Mouse (Mus musculus) liver, embryonic 12.5 days (tissue): ENCODE data around the gene Tmem233. TPM values are rescaled to one million over a fixed set of nuclear protein-coding genes. Genes with fewer than 3 reads are reported as not detected.

Source experiments
- ATAC-seq: fragments of 200-750 bp; cut with Nextera tagmentation; 2 replicates; pipeline ENCODE4 v1.8.0; 2017; ENCODE audit warnings: moderate number of reproducible peaks, mild to moderate bottlenecking, moderate library complexity
- H3K27ac ChIP-seq: fragments of 300-500 bp; sonication (generic); 2 replicates; pipeline ENCODE4 v1.5.1; 2016; ENCODE audit warnings: mild to moderate bottlenecking
- H3K27me3 ChIP-seq: fragments of 300-500 bp; sonication (generic); replicated peaks from 2 replicates; pipeline ENCODE4 v1.6.1; 2016; ENCODE audit warnings: mild to moderate bottlenecking, moderate library complexity
- H3K36me3 ChIP-seq: fragments of 300-500 bp; sonication (generic); 2 replicates; pipeline ENCODE4 v1.6.1; 2016; ENCODE audit warnings: mild to moderate bottlenecking, moderate library complexity
- H3K4me1 ChIP-seq: fragments of 300-500 bp; sonication (generic); 2 replicates; pipeline ENCODE4 v1.6.1; 2016
- H3K4me2 ChIP-seq: fragments of 300-500 bp; sonication (generic); 2 replicates; pipeline ENCODE4 v1.6.1; 2016; ENCODE audit warnings: mild to moderate bottlenecking, moderate library complexity
- H3K4me3 ChIP-seq: fragments of 300-500 bp; sonication (generic); 2 replicates; pipeline ENCODE4 v1.5.1; 2016; ENCODE audit warnings: mild to moderate bottlenecking, moderate library complexity
- H3K9ac ChIP-seq: fragments of 300-500 bp; sonication (generic); 2 replicates; pipeline ENCODE4 v1.6.1; 2016; ENCODE audit warnings: mild to moderate bottlenecking, moderate library complexity
- H3K9me3 ChIP-seq: fragments of 300-500 bp; sonication (generic); replicated peaks from 2 replicates; pipeline ENCODE4 v1.6.1; 2016; ENCODE audit warnings: mild to moderate bottlenecking, moderate library complexity
- WGBS: fragments of 180-500 bp; shearing (Covaris S2); methylation state at CpG from one replicate; pipeline ENCODE4 v1.1.7; 2016; ENCODE audit not compliant: insufficient replicate concordance; 5-methylcytosine and 5-hydroxymethylcytosine counted together
- polyA plus RNA-seq: library from polyadenylated mRNA; unstranded; fragments of >200 nt; fragmentation: Nextera tagmentation; extraction: Ambion mirVana; gene quantifications from 2 replicates; pipeline ENCODE4 v1.2.1, GENCODE M21; 2016

Gene Tmem233
- not detected in 2 replicates for polyA plus RNA-seq

GRCm38 (mm10) chr5:116083081-116083480, at the start of gene Tmem233:
Gene Tmem233 (minus strand): TSS chr5:116083244.
- no peaks in the 10 kb centered on the region for H3K4me1 ChIP-seq
- H3K27ac ChIP-seq, result no peak within 1 kb of the TSS
- H3K36me3 ChIP-seq, result no peaks in the 10 kb centered on the region
- H3K4me3 ChIP-seq, result no peak within 1 kb of the TSS
- no peak for ATAC-seq
- no peaks in the 10 kb centered on the region for H3K9me3 ChIP-seq
- H3K4me2 ChIP-seq, result no peak within 1 kb of the TSS
- H3K27me3 ChIP-seq, result peaks cover 33% of the 10 kb centered on the region
- no peak within 1 kb of the TSS for H3K9ac ChIP-seq
- WGBS, result 20% methylated on average over 17 of the region's 17 CpGs

- no peaks in the 10 kb centered on the region for H3K9me3 ChIP-seq
- H3K9ac ChIP-seq, result no peak overlapping the region
- H3K4me2 ChIP-seq, result no peak overlapping the region
- no peak overlapping the region for H3K4me3 ChIP-seq
- no peak overlapping the region for H3K27ac ChIP-seq
- H3K27me3 ChIP-seq, result no peaks in the 10 kb centered on the region; the same call in 1 of the 2 replicates
- no peaks in the 10 kb centered on the region for H3K4me1 ChIP-seq
- no peaks in the 10 kb centered on the region for H3K36me3 ChIP-seq
- 7% methylated on average over 11 of the region's 11 CpGs for WGBS
- ATAC-seq, result no peak
Observed at GRCm38 (mm10) chr5:116123344-116123743, 40.3 kb upstream of the Tmem233 start.

GRCm38 (mm10) chr5:116116567-116116966, 33.5 kb upstream of the Tmem233 start:
- Histone ChIP-seq H3K4me1 (no peaks in the 10 kb centered on the region), H3K27me3 (no peaks in the 10 kb centered on the region), H3K9ac (no peak overlapping the region), H3K36me3 (no peaks in the 10 kb centered on the region), H3K27ac (no peak overlapping the region), H3K9me3 (no peaks in the 10 kb centered on the region), H3K4me3 (no peak overlapping the region), H3K4me2 (no peak overlapping the region)
- no peak for ATAC-seq
- WGBS, result 24% methylated on average over 9 of the region's 9 CpGs

- Histone ChIP-seq H3K4me3 (no peak overlapping the region), H3K36me3 (no peaks in the 10 kb centered on the region), H3K27me3 (no peaks in the 10 kb centered on the region), H3K9ac (no peak overlapping the region), H3K27ac (no peak overlapping the region), H3K4me2 (no peak overlapping the region), H3K4me1 (no peaks in the 10 kb centered on the region), H3K9me3 (no peaks in the 10 kb centered on the region)
- 42% methylated on average over 4 of the region's 4 CpGs for WGBS
- no peak for ATAC-seq
Observed at GRCm38 (mm10) chr5:116116110-116116509, 33.1 kb upstream of the Tmem233 start.

GRCm38 (mm10) chr5:116115071-116115834, 32.2 kb upstream of the Tmem233 start:
- no peak overlapping the region for H3K4me3 ChIP-seq
- no peaks in the 10 kb centered on the region for H3K9me3 ChIP-seq
- ATAC-seq, result no peak
- H3K27ac ChIP-seq, result no peak overlapping the region
- H3K4me1 ChIP-seq, result no peaks in the 10 kb centered on the region
- WGBS, result 68% methylated on average over 14 of the region's 14 CpGs
- H3K27me3 ChIP-seq, result no peaks in the 10 kb centered on the region
- H3K4me2 ChIP-seq, result no peak overlapping the region
- H3K36me3 ChIP-seq, result no peaks in the 10 kb centered on the region
- no peak overlapping the region for H3K9ac ChIP-seq

GRCm38 (mm10) chr5:116108651-116109050, 25.6 kb upstream of the Tmem233 start:
- H3K36me3 ChIP-seq, result no peaks in the 10 kb centered on the region
- 75% methylated on average over 10 of the region's 10 CpGs for WGBS
- H3K4me3 ChIP-seq, result no peak overlapping the region
- H3K27me3 ChIP-seq, result no peaks in the 10 kb centered on the region
- ATAC-seq, result no peak
- no peaks in the 10 kb centered on the region for H3K9me3 ChIP-seq
- H3K9ac ChIP-seq, result no peak overlapping the region
- no peaks in the 10 kb centered on the region for H3K4me1 ChIP-seq
- H3K4me2 ChIP-seq, result no peak overlapping the region
- no peak overlapping the region for H3K27ac ChIP-seq

GRCm38 (mm10) chr5:116084231-116084630, 1.2 kb upstream of the Tmem233 start:
- 67% methylated on average over 6 of the region's 6 CpGs for whole genome bisulfite sequencing
- Histone ChIP-seq H3K9me3 (no peaks in the 10 kb centered on the region), H3K27me3 (peaks cover 33% of the 10 kb centered on the region), H3K4me2 (no peak overlapping the region), H3K9ac (no peak overlapping the region), H3K36me3 (no peaks in the 10 kb centered on the region), H3K4me1 (no peaks in the 10 kb centered on the region), H3K27ac (no peak overlapping the region), H3K4me3 (no peak overlapping the region)
- no peak for ATAC-seq

GRCm38 (mm10) chr5:116082241-116082900, 673 bp downstream of the Tmem233 start:
- ATAC-seq, result no peak
- H3K27me3 ChIP-seq, result peaks cover 33% of the 10 kb centered on the region
- WGBS, result 36% methylated on average over 17 of the region's 17 CpGs

GRCm38 (mm10) chr5:116081616-116082015, 1.4 kb downstream of the Tmem233 start:
- Histone ChIP-seq H3K4me3 (no peak overlapping the region), H3K27ac (no peak overlapping the region), H3K27me3 (peaks cover 33% of the 10 kb centered on the region), H3K9ac (no peak overlapping the region), H3K4me1 (no peaks in the 10 kb centered on the region), H3K4me2 (no peak overlapping the region), H3K36me3 (no peaks in the 10 kb centered on the region), H3K9me3 (no peaks in the 10 kb centered on the region)
- WGBS, result 62% methylated on average over 7 of the region's 7 CpGs
- no peak for ATAC-seq

More at GRCm38 (mm10) chr5:116082241-116082900, 673 bp downstream of the Tmem233 start:
- Histone ChIP-seq H3K4me1 (no peaks in the 10 kb centered on the region), H3K9ac (no peak overlapping the region), H3K36me3 (no peaks in the 10 kb centered on the region), H3K4me3 (no peak overlapping the region), H3K4me2 (no peak overlapping the region), H3K27ac (no peak overlapping the region), H3K9me3 (no peaks in the 10 kb centered on the region)

- Histone ChIP-seq H3K36me3 (no peaks in the 10 kb centered on the region), H3K27ac (no peak overlapping the region), H3K4me1 (no peaks in the 10 kb centered on the region), H3K9ac (no peak overlapping the region), H3K4me3 (no peak overlapping the region), H3K9me3 (no peaks in the 10 kb centered on the region), H3K4me2 (no peak overlapping the region), H3K27me3 (peaks cover 33% of the 10 kb centered on the region)
- no peak for ATAC-seq
- WGBS, result 23% methylated on average over 6 of the region's 6 CpGs
Observed at GRCm38 (mm10) chr5:116080736-116081135, 2.3 kb downstream of the Tmem233 start.

GRCm38 (mm10) chr5:116069618-116070017, 13.4 kb downstream of the Tmem233 start:
- no peaks in the 10 kb centered on the region for H3K9me3 ChIP-seq
- H3K4me1 ChIP-seq, result no peaks in the 10 kb centered on the region
- WGBS, result 84% methylated on average over 4 of the region's 4 CpGs
- no peak overlapping the region for H3K4me3 ChIP-seq
- H3K27me3 ChIP-seq, result no peaks in the 10 kb centered on the region
- H3K27ac ChIP-seq, result no peak overlapping the region
- no peaks in the 10 kb centered on the region for H3K36me3 ChIP-seq
- no peak overlapping the region for H3K9ac ChIP-seq
- no peak overlapping the region for H3K4me2 ChIP-seq
- ATAC-seq, result no peak

GRCm38 (mm10) chr5:116052826-116053225, 30.2 kb downstream of the Tmem233 start:
- Histone ChIP-seq H3K9me3 (no peaks in the 10 kb centered on the region), H3K9ac (no peak overlapping the region), H3K4me2 (no peak overlapping the region), H3K27me3 (no peaks in the 10 kb centered on the region; the same call in 1 of the 2 replicates), H3K27ac (no peak overlapping the region), H3K4me3 (no peak overlapping the region), H3K4me1 (no peaks in the 10 kb centered on the region), H3K36me3 (no peaks in the 10 kb centered on the region)
- WGBS, result 54% methylated on average over 6 of the region's 6 CpGs
- no peak for ATAC-seq
